Mouse (Mus musculus) heart, adult 2 months (tissue): Measurements from ENCODE around the gene Kalrn.

Source experiments
- CTCF ChIP-seq: fragments of 200-600 bp; IDR thresholded peaks from 2 replicates; pipeline ENCODE4 v1.8.1; 2022; ENCODE audit warnings: antibody characterized with exemption, mild to moderate bottlenecking, moderate library complexity
- EP300 ChIP-seq: fragments of 200-500 bp; IDR thresholded peaks from 2 replicates; pipeline ENCODE4 v1.6.1; 2011; ENCODE audit warnings: low read depth, low read length, control low read depth; ENCODE audit not compliant: insufficient read depth
- POLR2A ChIP-seq: fragments of 200-500 bp; IDR thresholded peaks from 2 replicates; pipeline ENCODE4 v1.6.1; 2011; ENCODE audit warnings: mild to moderate bottlenecking, low read depth, low read length, control low read depth; ENCODE audit not compliant: insufficient read depth

DNA sequence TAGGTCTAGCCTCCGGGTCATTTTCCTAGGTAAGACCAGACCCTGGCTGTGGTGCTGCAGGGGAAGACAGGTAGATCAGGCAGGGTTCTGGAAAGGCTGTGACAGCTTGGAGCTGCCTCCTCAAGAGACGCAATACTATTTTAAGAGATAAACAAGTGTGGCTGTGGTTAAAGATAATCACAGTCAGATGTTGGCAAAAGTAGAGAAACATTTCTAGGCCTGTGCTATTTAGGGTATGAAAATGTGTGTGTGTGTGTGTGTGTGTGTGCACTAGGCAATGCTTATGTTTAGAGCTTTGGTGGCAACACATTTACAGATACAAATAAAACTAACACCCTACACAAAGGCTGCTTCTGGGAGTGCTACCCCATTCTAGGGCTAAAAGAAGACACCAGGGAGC is 494.6 kb downstream of the Kalrn start:
- no peak for TF ChIP-seq POLR2A
- no peak for TF ChIP-seq CTCF
- TF ChIP-seq EP300: no peak
